In the genomic region with DNA sequence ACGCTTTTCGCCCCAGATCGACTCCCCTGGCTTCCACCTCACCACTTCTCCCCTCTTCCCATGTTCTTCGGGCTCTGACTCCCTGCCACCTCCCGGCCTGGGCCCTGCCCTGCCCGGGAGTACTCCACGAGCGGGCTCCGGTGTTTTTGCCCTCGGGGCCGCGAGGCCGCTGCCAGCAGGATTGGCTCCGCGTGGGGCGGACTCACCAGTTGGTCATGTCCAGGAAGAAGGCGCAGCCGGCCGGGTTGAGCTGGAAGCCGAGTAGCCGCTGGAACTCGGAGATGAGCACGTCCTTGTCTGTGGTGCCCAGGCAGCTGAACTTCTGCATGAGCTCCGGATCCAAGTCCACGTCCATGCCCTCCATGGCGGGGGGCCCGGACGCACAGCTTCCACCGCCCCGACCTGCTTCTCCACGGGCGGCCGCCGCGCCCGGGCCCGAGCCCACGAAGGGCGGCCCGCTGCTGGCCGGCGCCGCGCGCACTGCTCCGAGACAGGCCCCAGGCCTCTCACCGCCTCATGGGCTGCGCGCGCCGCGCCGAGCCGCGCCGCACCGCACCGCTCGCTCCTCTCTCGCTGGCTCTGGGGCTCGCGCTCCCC, we compare ENCODE assay signal across 8 mouse cellular contexts. TPM values are rescaled to one million over a fixed set of nuclear protein-coding genes. Genes with fewer than 3 reads are reported as not detected.
A peak's percentile ranks its signal among the peaks of the same experiment; 100 is the strongest.
DNase-seq lines count a peak whose midpoint lies in the region; ATAC-seq and TF ChIP-seq lines count a peak whose summit lies in the region.

No protein-coding gene starts in this region.

- no peaks in the 10 kb centered on the region for H3K36me3 ChIP-seq in ES-E14 (ENCODE audit: control insufficient read depth, insufficient read depth, low read length, poor library complexity, severe bottlenecking)
- no peaks in the 10 kb centered on the region for H3K36me3 ChIP-seq in forebrain, embryonic 16.5 days (ENCODE audit: control insufficient read depth, insufficient read depth)
- H3K36me3 ChIP-seq in hindbrain, embryonic 10.5 days, result no peaks in the 10 kb centered on the region

- under 1% methylated on average over 56 of the region's 62 CpGs for WGBS in forebrain, embryonic 16.5 days
- WGBS in hindbrain, embryonic 10.5 days, result 1% methylated on average over 62 of the region's 62 CpGs

- DNase-seq in ES-E14 (ENCODE audit: low read depth, low spot score), result no peak
- peak; percentile 41 for DNase-seq in brain, adult 2 months (ENCODE audit: low read depth, low spot score)
- DNase-seq in hindbrain, embryonic 10.5 days (ENCODE audit: low spot score), result no peak
- peak; percentile 37 for DNase-seq in layer of hippocampus, adult 9-11 months
- peak; percentile 59 for DNase-seq in lung, postnatal 14 days
- DNase-seq in right cerebral cortex, postnatal 14 days, result peak; percentile 43
- no peak for DNase-seq in T-cell, adult 2 months (ENCODE audit: low spot score)

- in situ Hi-C loops in ES-E14 (cut with MboI; ENCODE audit: low sequenced_read_pairs in 2 of 2, unreplicated experiment in 2 of 2), result no loop called here

- H3K4me2 ChIP-seq in forebrain, embryonic 16.5 days (ENCODE audit: low read length), result peak overlapping the region; percentile 82

- H3K27ac ChIP-seq in ES-E14 (ENCODE audit: insufficient read depth, low read depth, low read length, poor library complexity, severe bottlenecking), result no peak overlapping the region
- H3K27ac ChIP-seq in forebrain, embryonic 16.5 days (ENCODE audit: low read length), result peak overlapping the region; percentile 74
- H3K27ac ChIP-seq in hindbrain, embryonic 10.5 days, result peak overlapping the region; percentile 90

- H3K9me3 ChIP-seq in ES-E14 (ENCODE audit: control insufficient read depth, insufficient read depth, low read depth, low read length), result no peaks in the 10 kb centered on the region
- H3K9me3 ChIP-seq in forebrain, embryonic 16.5 days (ENCODE audit: control insufficient read depth, low read length), result no peaks in the 10 kb centered on the region
- H3K9me3 ChIP-seq in hindbrain, embryonic 10.5 days, result no peaks in the 10 kb centered on the region

- H3K4me3 ChIP-seq in ES-E14 (ENCODE audit: insufficient read depth in 1 of 2, low read depth in 1 of 2, low read length in 2 of 2, poor library complexity in 1 of 2, severe bottlenecking in 1 of 2), result peak overlapping the region; percentile 87 to 98
- H3K4me3 ChIP-seq in forebrain, embryonic 16.5 days (replicated peaks; ENCODE audit: low read length), result peak overlapping the region; percentile 90
- H3K4me3 ChIP-seq in hindbrain, embryonic 10.5 days, result peak overlapping the region; percentile 100

- peaks cover 0 to 12% of the 10 kb centered on the region in 2 experiments; a peak in 2 of 4 replicates for H3K4me1 ChIP-seq in ES-E14 (ENCODE audit: control insufficient read depth in 2 of 2, insufficient read depth in 2 of 2, low read length in 2 of 2, poor library complexity in 1 of 2)
- H3K4me1 ChIP-seq in forebrain, embryonic 16.5 days (replicated peaks; ENCODE audit: control insufficient read depth, insufficient read depth, low read length), result peaks cover 25% of the 10 kb centered on the region
- peaks cover 30% of the 10 kb centered on the region for H3K4me1 ChIP-seq in hindbrain, embryonic 10.5 days (replicated peaks)

- H3K27me3 ChIP-seq in forebrain, embryonic 16.5 days (replicated peaks; ENCODE audit: control insufficient read depth, insufficient read depth, low read length), result no peaks in the 10 kb centered on the region; the same call in 1 of the 2 replicates
- no peaks in the 10 kb centered on the region for H3K27me3 ChIP-seq in hindbrain, embryonic 10.5 days (ENCODE audit: insufficient read depth, poor library complexity, severe bottlenecking)

- peak; percentile 88 for ATAC-seq in forebrain, embryonic 16.5 days

- peak overlapping the region; percentile 85 for H3K9ac ChIP-seq in ES-E14 (ENCODE audit: insufficient read depth, low read depth, low read length, poor library complexity, severe bottlenecking)
- peak overlapping the region; percentile 91 for H3K9ac ChIP-seq in forebrain, embryonic 16.5 days (replicated peaks; ENCODE audit: low read depth, low read length)

TF ChIP-seq in ES-E14, 5 proteins besides CTCF, POLR2A, EP300 and RAD21:
- TF ChIP-seq ZC3H11A (IDR thresholded peaks at IDR 0.05; ENCODE audit: borderline replicate concordance, low read depth, low read length) (no peak), ZNF384 (IDR thresholded peaks at IDR 0.05; ENCODE audit: low read depth, low read length) (no peak), HCFC1 (IDR thresholded peaks at IDR 0.05; ENCODE audit: borderline replicate concordance, insufficient read depth, low read length) (no peak), MAFK (IDR thresholded peaks at IDR 0.05; ENCODE audit: insufficient read depth, low read depth, low read length) (no peak), CHD2 (IDR thresholded peaks at IDR 0.05; ENCODE audit: low read depth, low read length) (no peak)

RNA-seq across cellular contexts. Expression of a gene that starts 0.4 kb away (rescaled TPM):
- 53.8 and 68.4 TPM in 2 replicates for total RNA-seq in ES-E14 (2012; rRNA removed)
- 11.9 and 12.4 TPM in 2 replicates for polyA plus RNA-seq in forebrain, embryonic 16.5 days (2015; fragmentation: Nextera tagmentation; extraction: Ambion mirVana)
- polyA plus RNA-seq in hindbrain, embryonic 10.5 days (2016; fragmentation: Nextera tagmentation; extraction: Ambion mirVana), result 10.7 and 13.0 TPM in 2 replicates

RNA-seq across cellular contexts. Expression of a gene that starts 17.9 kb away (rescaled TPM):
- total RNA-seq in ES-E14 (2012; rRNA removed), result 120 and 185 TPM in 2 replicates
- polyA plus RNA-seq in forebrain, embryonic 16.5 days (2015; fragmentation: Nextera tagmentation; extraction: Ambion mirVana), result 255 and 264 TPM in 2 replicates
- 419 and 433 TPM in 2 replicates for polyA plus RNA-seq in hindbrain, embryonic 10.5 days (2016; fragmentation: Nextera tagmentation; extraction: Ambion mirVana)

RNA-seq across cellular contexts. Expression of a gene that starts 36.2 kb away (rescaled TPM):
- 16.5 and 21.4 TPM in 2 replicates for total RNA-seq in ES-E14 (2012; rRNA removed)
- 6.6 and 6.8 TPM in 2 replicates for polyA plus RNA-seq in forebrain, embryonic 16.5 days (2015; fragmentation: Nextera tagmentation; extraction: Ambion mirVana)
- 6.9 and 7.7 TPM in 2 replicates for polyA plus RNA-seq in hindbrain, embryonic 10.5 days (2016; fragmentation: Nextera tagmentation; extraction: Ambion mirVana)

Comparison
In these comparisons a context has a peak if more than half of its experiments do, and no peak if none do; other contexts are left out.
1. DNase-seq: peak in brain, adult 2 months (single experiment), layer of hippocampus, adult 9-11 months (single experiment), lung, postnatal 14 days (single experiment) and right cerebral cortex, postnatal 14 days (single experiment); none in ES-E14 (single experiment), hindbrain, embryonic 10.5 days (single experiment) and T-cell, adult 2 months (single experiment).
2. Peak in every context shown above with its lines, with median percentiles within 50 percentile points of each other: H3K4me3 ChIP-seq.